Mouse (Mus musculus): ENCODE measurements around the gene Col16a1.

Gene Col16a1

DNA sequence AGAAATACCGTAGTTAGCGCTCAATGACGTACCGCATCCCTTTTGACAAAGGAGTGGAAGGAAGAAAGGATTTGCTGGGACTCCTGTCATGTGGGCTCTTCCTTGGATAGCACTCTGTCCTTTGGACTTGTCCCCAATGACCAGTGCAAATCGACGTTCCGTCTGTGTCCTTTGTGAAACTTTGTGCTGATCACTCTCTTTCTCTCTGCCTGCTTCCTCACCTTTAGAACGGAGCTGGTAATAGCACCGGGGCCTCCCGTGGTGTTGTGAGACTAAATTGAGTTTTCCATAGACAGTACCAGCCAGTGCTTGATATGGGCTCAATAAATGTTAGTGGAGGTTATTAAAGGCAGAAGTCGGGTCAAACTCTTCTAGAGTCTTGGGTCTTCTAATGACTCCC, 6.6 kb upstream of the Col16a1 start:
- intact Hi-C loops (cut with DNase I) = no loop called here

GRCm38 (mm10) chr4:130044211-130044610, 3.4 kb upstream of the Col16a1 start:
- intact Hi-C loops (cut with DNase I) = no loop called here

GRCm38 (mm10) chr4:130045609-130046008, 2.0 kb upstream of the Col16a1 start:
- intact Hi-C loops (cut with DNase I) = no loop called here

DNA sequence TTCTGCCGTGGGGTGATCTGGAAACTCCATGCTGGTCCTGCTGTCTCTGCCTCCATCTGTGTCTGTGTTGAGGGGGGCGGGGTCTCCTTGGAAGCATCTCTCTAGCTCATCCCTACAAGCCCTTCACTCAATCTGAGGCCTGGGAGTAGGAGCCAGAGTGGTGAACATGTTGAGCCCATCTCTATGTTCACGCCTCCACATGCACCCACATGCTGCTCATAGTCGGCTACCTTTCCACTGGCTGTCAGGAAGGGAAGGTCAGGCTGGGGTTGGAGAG, 501 bp downstream of the Col16a1 start:
- intact Hi-C loops (cut with DNase I) = no loop called here

GRCm38 (mm10) chr4:130050056-130050824, 2.6 kb downstream of the Col16a1 start:
- intact Hi-C loops (cut with DNase I) = no loop called here

DNA sequence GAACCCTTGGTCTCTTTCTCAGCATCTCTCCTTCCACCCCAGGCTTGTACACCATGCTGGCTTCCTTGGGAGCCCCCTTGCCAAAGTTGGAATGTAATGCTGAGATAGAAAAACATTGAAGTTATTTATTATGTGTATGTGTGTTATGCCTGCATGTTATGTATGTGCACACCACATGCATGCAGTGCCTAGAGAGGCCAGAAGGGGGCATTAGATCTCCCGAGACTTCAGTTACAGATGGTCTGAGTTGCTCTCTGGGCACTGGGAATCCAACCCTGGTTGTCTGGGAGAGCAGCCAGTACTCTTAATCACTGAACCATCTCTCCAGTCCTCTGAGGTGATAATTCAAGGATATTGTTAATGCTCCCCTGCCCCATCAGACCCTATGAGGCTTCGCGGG, 4.6 kb downstream of the Col16a1 start:
- intact Hi-C loops (cut with DNase I) = no loop called here

GRCm38 (mm10) chr4:130053111-130053510, 5.5 kb downstream of the Col16a1 start:
- intact Hi-C loops (cut with DNase I) = no loop called here

DNA sequence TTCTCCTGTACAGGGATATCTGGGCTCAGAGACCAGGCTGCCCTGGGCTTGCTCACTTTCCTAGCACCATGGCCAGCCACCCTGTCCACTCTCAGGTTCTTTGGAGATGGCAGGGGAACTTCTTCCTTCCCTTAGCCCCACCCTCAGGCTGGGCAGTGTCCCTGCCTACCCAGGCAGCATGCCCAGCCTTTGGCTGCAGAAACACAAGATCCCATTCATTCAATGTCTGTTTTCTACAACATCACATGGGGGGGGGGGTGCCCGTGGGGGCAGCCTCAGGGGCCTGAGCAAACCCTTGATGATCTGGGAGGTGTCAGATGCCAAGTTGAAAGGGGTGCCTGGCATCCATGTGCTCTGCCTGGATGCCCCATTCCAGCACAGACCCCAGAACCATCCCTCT, 7.1 kb downstream of the Col16a1 start:
- intact Hi-C loops (cut with DNase I) = no loop called here

DNA sequence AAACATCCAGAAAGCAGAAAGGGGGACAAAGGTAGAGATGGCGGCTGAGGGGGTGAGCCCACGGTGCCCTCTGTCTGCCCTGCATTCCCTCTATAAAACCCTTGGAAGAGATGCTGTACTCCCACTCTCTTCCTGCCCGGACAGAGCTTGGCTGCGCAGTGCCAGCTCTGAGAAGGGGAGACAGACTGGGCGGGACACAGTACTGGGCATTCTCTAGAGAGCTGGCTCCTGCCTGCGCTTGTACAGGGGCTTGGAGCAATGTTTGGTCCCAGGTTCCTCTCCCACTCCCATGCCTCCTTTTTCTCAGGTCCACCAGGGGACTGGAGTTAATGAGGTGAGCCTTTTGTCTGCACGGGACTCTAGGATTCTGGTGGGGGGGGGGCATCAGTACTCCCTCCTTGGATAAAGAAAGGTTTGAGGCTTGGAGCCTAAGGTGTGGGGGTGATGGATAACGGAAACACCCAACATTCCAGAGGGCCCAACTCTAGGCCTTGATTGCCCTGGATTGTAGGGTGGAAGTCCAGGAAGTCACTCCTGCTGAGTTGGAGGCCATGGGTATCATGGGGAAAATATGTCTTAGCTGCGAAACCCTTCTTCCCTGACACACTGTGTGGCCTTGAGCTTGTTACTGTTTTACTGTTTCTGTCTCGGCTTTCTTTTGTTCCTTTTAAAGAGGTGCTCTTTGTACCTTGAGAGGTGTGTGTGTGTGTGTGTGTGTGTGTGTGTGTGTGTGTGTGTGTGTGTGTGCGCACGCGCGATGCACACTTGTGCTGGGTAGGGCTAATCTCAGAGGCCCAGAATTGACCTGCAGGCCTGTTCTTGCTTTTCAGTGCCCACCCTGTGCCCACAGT, 7.7 kb downstream of the Col16a1 start:
- intact Hi-C loops (cut with DNase I) = no loop called here

DNA sequence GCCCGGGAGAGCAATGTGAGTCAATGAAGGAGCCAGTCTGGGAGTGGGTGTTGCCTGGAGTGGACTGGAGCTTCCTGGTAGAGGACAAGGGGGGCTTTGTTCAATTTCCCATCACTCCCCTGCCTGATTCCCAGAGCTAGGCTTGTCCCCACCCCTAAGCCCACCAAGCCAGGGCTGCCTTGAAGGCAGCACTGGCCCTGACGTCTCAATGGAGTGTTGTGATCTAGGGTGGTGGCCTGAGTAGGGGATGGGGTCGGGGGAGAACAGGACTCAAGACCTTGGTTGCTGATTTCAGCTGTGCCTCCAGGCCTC, 8.3 kb downstream of the Col16a1 start:
- intact Hi-C loops (cut with DNase I) = no loop called here

DNA sequence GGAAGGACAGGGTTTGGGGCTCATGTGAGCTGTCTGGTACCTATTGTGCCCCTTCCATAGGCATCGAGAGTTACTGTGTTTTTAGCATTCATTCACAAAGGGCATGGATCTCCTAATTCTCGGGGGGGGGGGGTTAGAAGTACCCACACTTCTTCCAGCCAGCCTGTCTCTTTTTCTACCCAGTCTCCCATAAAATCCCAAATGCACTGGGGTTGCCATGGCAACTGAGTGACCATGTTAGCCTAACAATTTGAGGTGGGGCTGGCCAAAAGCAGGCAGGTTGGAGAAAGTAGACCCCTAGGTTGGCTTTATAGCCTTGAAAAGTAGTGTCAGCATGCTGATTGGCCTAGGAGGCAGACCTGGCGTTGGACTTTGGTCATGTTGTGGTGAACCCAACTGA, 8.8 kb downstream of the Col16a1 start:
- intact Hi-C loops (cut with DNase I) = no loop called here

GRCm38 (mm10) chr4:130060937-130061336, 13.3 kb downstream of the Col16a1 start:
- intact Hi-C loops (cut with DNase I) = no loop called here

DNA sequence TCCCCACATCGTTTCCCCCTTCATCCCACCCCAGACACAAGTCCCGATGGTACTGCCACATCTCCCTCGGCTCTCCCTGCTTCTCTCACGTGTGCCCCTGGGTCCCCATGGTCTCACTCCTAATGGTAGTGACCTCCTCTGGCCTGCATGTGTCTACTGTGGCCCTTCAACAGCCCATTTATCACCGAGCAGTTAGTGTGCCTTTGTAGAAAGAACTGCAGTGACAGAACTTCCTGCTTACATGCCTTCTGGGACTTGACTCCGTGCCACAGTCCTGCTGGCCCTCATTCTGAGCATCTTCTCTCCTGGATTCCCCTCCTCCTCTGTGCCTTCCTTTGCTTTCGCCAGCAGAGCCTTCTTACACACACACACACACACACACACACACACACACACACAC, 15.6 kb downstream of the Col16a1 start:
- intact Hi-C loops (cut with DNase I) = no loop called here

DNA sequence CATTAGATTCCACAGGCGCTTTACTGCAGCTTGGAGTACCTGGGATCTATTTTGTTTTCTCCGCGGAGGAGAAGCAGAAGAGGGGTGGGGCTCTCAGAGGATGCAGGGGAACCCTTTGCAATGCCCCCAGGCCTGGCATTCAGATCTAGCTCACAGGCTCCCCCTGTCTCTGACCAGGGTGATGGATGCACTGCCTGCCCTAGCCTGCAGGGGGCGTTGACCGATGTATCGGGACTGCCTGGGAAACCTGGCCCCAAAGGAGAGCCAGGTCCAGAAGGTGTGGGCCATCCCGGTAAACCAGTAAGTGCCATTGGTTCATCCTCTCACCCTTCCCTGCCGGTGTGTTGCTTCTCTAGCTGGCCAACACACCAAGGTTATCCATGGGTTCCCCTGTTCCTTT, 19.2 kb downstream of the Col16a1 start:
- intact Hi-C loops (cut with DNase I) = no loop called here

GRCm38 (mm10) chr4:130070523-130070922, 22.9 kb downstream of the Col16a1 start:
- intact Hi-C loops (cut with DNase I) = no loop called here

DNA sequence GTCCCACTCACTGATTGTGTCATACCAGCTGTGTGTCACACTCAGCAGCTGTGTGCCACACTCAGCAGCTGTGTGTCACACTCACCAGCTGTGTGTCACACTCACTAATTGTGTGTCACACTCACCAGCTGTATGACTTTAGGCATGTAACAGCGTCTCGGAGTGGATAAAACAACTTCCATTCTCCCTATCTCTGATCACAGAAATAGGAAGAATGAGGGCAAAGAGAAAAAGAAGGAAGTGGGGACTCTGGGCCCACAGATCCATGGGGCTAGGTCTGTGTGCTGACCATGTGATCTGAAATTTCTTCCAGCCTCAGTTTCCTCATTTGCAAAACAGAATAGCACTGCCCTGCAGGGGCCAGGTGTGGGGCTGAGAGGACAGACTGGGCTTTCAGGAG, 24.1 kb downstream of the Col16a1 start:
- intact Hi-C loops (cut with DNase I) = no loop called here

DNA sequence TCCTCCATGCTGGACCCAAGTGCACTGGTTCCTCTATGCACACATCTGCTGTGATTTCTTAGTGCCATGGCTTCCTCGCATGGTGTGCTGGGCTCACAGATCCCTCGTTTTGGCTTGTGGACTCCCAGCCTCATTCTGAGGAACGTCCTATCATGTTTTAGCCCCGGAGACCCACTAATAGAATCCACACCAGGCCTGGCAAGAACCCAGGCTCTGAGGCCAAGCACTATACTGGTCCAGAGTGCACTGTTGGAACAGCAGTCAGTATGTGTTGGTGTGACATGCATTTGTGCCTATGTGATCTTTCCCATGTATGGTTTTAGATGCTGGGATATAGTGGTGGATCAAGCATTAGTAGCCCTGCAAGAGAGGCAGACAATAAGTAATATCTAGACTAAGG, 25.7 kb downstream of the Col16a1 start:
- intact Hi-C loops (cut with DNase I) = no loop called here

GRCm38 (mm10) chr4:130074761-130075515, 27.3 kb downstream of the Col16a1 start:
- intact Hi-C loops (cut with DNase I) = no loop called here

DNA sequence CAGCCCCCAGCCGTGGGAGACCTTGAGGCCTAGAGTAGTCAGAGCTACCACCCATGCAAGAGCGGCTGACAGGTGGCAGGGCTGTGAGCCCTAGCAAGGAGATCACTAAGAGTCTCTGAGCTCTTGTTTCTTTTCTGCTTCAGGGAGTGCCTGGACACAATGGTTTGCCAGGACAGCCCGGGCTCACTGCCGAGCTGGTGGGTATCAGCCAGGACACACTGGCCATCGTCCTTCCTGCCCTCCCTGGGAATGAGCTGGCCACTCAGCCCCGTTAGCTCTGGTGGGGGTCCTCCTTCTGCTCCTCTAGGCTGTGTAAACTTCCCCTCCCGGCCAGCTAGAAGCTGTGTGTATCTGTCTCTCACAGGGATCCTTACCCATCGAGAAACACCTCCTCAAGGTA, 29.2 kb downstream of the Col16a1 start:
- intact Hi-C loops (cut with DNase I) = no loop called here

- intact Hi-C loops (cut with DNase I) = no loop called here
These were observed 31.3 kb downstream of the Col16a1 start for GRCm38 (mm10) chr4:130078816-130079485.

- intact Hi-C loops (cut with DNase I) = no loop called here
These were observed 31.9 kb downstream of the Col16a1 start for GRCm38 (mm10) chr4:130079521-130079920.

Data from adrenal gland (tissue).